Mouse (Mus musculus) megakaryocyte, embryonic 14.5 days (primary cell): ENCODE data around the gene Rmdn2.

Experiments used
- FLI1 ChIP-seq: IDR thresholded peaks from 2 replicates; pipeline ENCODE4 v1.6.1; 2012; ENCODE audit warnings: low read length, inconsistent platforms, mixed read lengths
- GATA1 ChIP-seq: IDR thresholded peaks from 3 replicates; pipeline ENCODE4 v1.6.1; 2012; ENCODE audit warnings: mixed read lengths, low read length, inconsistent platforms, borderline replicate concordance

DNA sequence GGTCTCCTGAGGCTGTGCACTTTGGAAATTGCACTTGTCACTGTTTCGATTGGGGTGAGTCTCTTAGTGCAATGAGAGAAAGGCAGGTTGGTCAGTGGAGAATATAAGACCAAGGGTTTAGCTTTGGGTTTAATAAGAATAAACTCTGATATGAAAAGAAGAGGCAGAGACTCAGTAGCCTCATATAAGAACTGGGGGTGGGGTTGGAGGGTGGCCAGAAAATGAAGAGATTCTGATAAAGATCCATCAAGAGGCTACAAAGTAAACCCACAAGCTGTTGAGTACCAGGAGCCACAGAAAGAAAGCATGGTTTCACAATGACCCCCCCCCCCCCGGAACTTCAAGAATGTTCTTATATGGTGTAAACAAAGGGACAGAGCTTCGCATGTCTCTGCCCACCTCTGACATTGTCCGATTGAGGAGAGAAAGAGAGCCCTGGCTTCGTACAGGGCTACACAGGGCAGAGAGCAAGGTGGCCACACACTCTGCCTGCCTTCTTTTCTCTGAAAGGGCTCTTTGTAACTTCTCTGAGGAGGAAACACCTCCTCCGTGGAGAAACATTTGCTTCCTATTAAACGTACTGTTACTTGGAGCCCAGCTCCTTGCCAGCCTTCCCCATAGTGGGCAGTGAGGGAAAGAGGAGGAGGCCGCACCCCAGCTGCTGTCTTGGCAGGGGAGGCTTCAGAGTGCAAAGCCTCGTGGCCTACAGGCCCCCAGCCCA lies 46.3 kb upstream of the Rmdn2 start:
- TF ChIP-seq GATA1 (no peak), FLI1 (no peak)
